Mouse (Mus musculus): ENCODE measurements around the gene Zfp36l3. TPM values are rescaled to one million over a fixed set of nuclear protein-coding genes. Genes with fewer than 3 reads are reported as not detected.
"Not testable (repeated sequence)": the region's sequence is repeated elsewhere in the genome, so short reads cannot be mapped to it uniquely, and the experiment has no call there.

Zfp36l3 gene
- polyA plus RNA-seq (2015; fragmentation: Nextera tagmentation; extraction: Ambion mirVana): not detected in 2 replicates

GRCm38 (mm10) chrX:53776276-53776675 lies at the start of gene Zfp36l3:
Gene Zfp36l3, minus strand, starts transcription at chrX:53776394.
- ATAC-seq: no peak

GRCm38 (mm10) chrX:53799074-53799473 lies 22.9 kb upstream of the Zfp36l3 start:
- no peak overlapping the region for H3K4me3 ChIP-seq (ENCODE audit: low read length)
- H3K36me3 ChIP-seq (ENCODE audit: control insufficient read depth, insufficient read depth, low read length): no peaks in the 10 kb centered on the region
- 41% methylated on average over 3 of the region's 3 CpGs for WGBS
- no peaks in the 10 kb centered on the region for H3K27me3 ChIP-seq (replicated peaks; ENCODE audit: control insufficient read depth, insufficient read depth, low read length)
- H3K9ac ChIP-seq (ENCODE audit: low read depth, low read length): no peak overlapping the region
- ATAC-seq: no peak
- no peak overlapping the region for H3K4me2 ChIP-seq (ENCODE audit: low read length)
- no peaks in the 10 kb centered on the region for H3K4me1 ChIP-seq (ENCODE audit: control insufficient read depth, insufficient read depth, low read depth, low read length)
- no peaks in the 10 kb centered on the region for H3K9me3 ChIP-seq (ENCODE audit: control insufficient read depth, low read length)
- H3K27ac ChIP-seq (ENCODE audit: low read depth, low read length): no peak overlapping the region

More at GRCm38 (mm10) chrX:53776276-53776675, at the start of gene Zfp36l3:
- Histone ChIP-seq H3K9me3 (ENCODE audit: control insufficient read depth, low read length) (peaks cover 2% of the 10 kb centered on the region; the same call in 1 of the 2 replicates), H3K27me3 (replicated peaks; ENCODE audit: control insufficient read depth, insufficient read depth, low read length) (no peaks in the 10 kb centered on the region), H3K4me2 (ENCODE audit: low read length) (no peak within 1 kb of the TSS), H3K9ac (ENCODE audit: low read depth, low read length) (no peak within 1 kb of the TSS), H3K4me3 (ENCODE audit: low read length) (no peak within 1 kb of the TSS), H3K36me3 (ENCODE audit: control insufficient read depth, insufficient read depth, low read length) (no peaks in the 10 kb centered on the region), H3K27ac (ENCODE audit: low read depth, low read length) (no peak within 1 kb of the TSS), H3K4me1 (ENCODE audit: control insufficient read depth, insufficient read depth, low read depth, low read length) (no peaks in the 10 kb centered on the region)
- WGBS: 94% methylated on average over 12 of the region's 12 CpGs

- H3K4me2 ChIP-seq (ENCODE audit: low read length); H3K36me3 ChIP-seq (ENCODE audit: control insufficient read depth, insufficient read depth, low read length); H3K4me1 ChIP-seq (ENCODE audit: control insufficient read depth, insufficient read depth, low read depth, low read length); H3K4me3 ChIP-seq (ENCODE audit: low read length); H3K27me3 ChIP-seq (replicated peaks; ENCODE audit: control insufficient read depth, insufficient read depth, low read length); H3K9me3 ChIP-seq (ENCODE audit: control insufficient read depth, low read length); H3K9ac ChIP-seq (ENCODE audit: low read depth, low read length); H3K27ac ChIP-seq (ENCODE audit: low read depth, low read length); ATAC-seq: not testable (repeated sequence)
- 90% methylated on average over 9 of the region's 11 CpGs for WGBS
These were observed 21.3 kb upstream of the Zfp36l3 start, which contains the start of gene Xlr for GRCm38 (mm10) chrX:53797519-53797918. Gene Xlr, minus strand, starts transcription at chrX:53797706.

GRCm38 (mm10) chrX:53757736-53758135 lies 18.5 kb downstream of the Zfp36l3 start, which contains the start of gene 1700013H16Rik:
Gene 1700013H16Rik, minus strand, starts transcription at chrX:53757831.
- Histone ChIP-seq H3K4me3 (ENCODE audit: low read length) (no peak within 1 kb of the TSS), H3K27me3 (replicated peaks; ENCODE audit: control insufficient read depth, insufficient read depth, low read length) (no peaks in the 10 kb centered on the region), H3K9ac (ENCODE audit: low read depth, low read length) (no peak within 1 kb of the TSS), H3K9me3 (ENCODE audit: control insufficient read depth, low read length) (peaks cover 11% of the 10 kb centered on the region; the same call in 1 of the 2 replicates), H3K27ac (ENCODE audit: low read depth, low read length) (no peak within 1 kb of the TSS), H3K4me1 (ENCODE audit: control insufficient read depth, insufficient read depth, low read depth, low read length) (no peaks in the 10 kb centered on the region), H3K36me3 (ENCODE audit: control insufficient read depth, insufficient read depth, low read length) (no peaks in the 10 kb centered on the region), H3K4me2 (ENCODE audit: low read length) (no peak within 1 kb of the TSS)
- WGBS: 93% methylated on average over 16 of the region's 16 CpGs
- no peak for ATAC-seq

- Histone ChIP-seq H3K27ac (ENCODE audit: low read depth, low read length) (no peak overlapping the region), H3K27me3 (replicated peaks; ENCODE audit: control insufficient read depth, insufficient read depth, low read length) (no peaks in the 10 kb centered on the region), H3K36me3 (ENCODE audit: control insufficient read depth, insufficient read depth, low read length) (no peaks in the 10 kb centered on the region), H3K9me3 (ENCODE audit: control insufficient read depth, low read length) (peaks cover 10% of the 10 kb centered on the region; the same call in 1 of the 2 replicates), H3K9ac (ENCODE audit: low read depth, low read length) (no peak overlapping the region), H3K4me1 (ENCODE audit: control insufficient read depth, insufficient read depth, low read depth, low read length) (no peaks in the 10 kb centered on the region), H3K4me2 (ENCODE audit: low read length) (no peak overlapping the region), H3K4me3 (ENCODE audit: low read length) (no peak overlapping the region)
- 89% methylated on average over 1 of the region's 1 CpGs for WGBS
- no peak for ATAC-seq
These were observed 23.3 kb downstream of the Zfp36l3 start for GRCm38 (mm10) chrX:53752851-53753250.

GRCm38 (mm10) chrX:53728967-53729366 lies 47.2 kb downstream of the Zfp36l3 start:
- Histone ChIP-seq H3K4me1 (ENCODE audit: control insufficient read depth, insufficient read depth, low read depth, low read length) (no peaks in the 10 kb centered on the region), H3K27me3 (replicated peaks; ENCODE audit: control insufficient read depth, insufficient read depth, low read length) (no peaks in the 10 kb centered on the region), H3K9ac (ENCODE audit: low read depth, low read length) (no peak overlapping the region), H3K27ac (ENCODE audit: low read depth, low read length) (no peak overlapping the region), H3K36me3 (ENCODE audit: control insufficient read depth, insufficient read depth, low read length) (no peaks in the 10 kb centered on the region), H3K4me2 (ENCODE audit: low read length) (no peak overlapping the region), H3K9me3 (ENCODE audit: control insufficient read depth, low read length) (no peaks in the 10 kb centered on the region), H3K4me3 (ENCODE audit: low read length) (no peak overlapping the region)
- 92% methylated on average over 2 of the region's 2 CpGs for WGBS
- ATAC-seq: no peak

GRCm38 (mm10) chrX:53724596-53724995 lies 51.6 kb downstream of the Zfp36l3 start, which contains the start of gene 4930502E18Rik:
Gene 4930502E18Rik, plus strand, starts transcription at chrX:53724826.
- Histone ChIP-seq H3K36me3 (ENCODE audit: control insufficient read depth, insufficient read depth, low read length) (no peaks in the 10 kb centered on the region), H3K4me3 (ENCODE audit: low read length) (no peak within 1 kb of the TSS), H3K9ac (ENCODE audit: low read depth, low read length) (no peak within 1 kb of the TSS), H3K4me1 (ENCODE audit: control insufficient read depth, insufficient read depth, low read depth, low read length) (no peaks in the 10 kb centered on the region), H3K27me3 (replicated peaks; ENCODE audit: control insufficient read depth, insufficient read depth, low read length) (no peaks in the 10 kb centered on the region), H3K9me3 (ENCODE audit: control insufficient read depth, low read length) (no peaks in the 10 kb centered on the region), H3K27ac (ENCODE audit: low read depth, low read length) (no peak within 1 kb of the TSS), H3K4me2 (ENCODE audit: low read length) (no peak within 1 kb of the TSS)
- ATAC-seq: no peak
- WGBS: 77% methylated on average over 11 of the region's 11 CpGs

Other genes starting within 250 kb of the Zfp36l3 start
- gene Rtl8c, start 168.4 kb downstream of the Zfp36l3 start, polyA plus RNA-seq (2015; fragmentation: Nextera tagmentation; extraction: Ambion mirVana): 213 and 235 TPM in 2 replicates
- gene Gm14597, start 167.4 kb downstream of the Zfp36l3 start, polyA plus RNA-seq (2015; fragmentation: Nextera tagmentation; extraction: Ambion mirVana): 0.63 TPM in 1 of 2 replicates, not detected in the other
- 223 and 232 TPM in 2 replicates for gene Rtl8a, start 132.7 kb downstream of the Zfp36l3 start, polyA plus RNA-seq (2015; fragmentation: Nextera tagmentation; extraction: Ambion mirVana)
- 179 and 188 TPM in 2 replicates for gene Rtl8b, start 106.0 kb downstream of the Zfp36l3 start, polyA plus RNA-seq (2015; fragmentation: Nextera tagmentation; extraction: Ambion mirVana)
- 0.11 and 0.28 TPM in 2 replicates for gene 4930502E18Rik, start 51.6 kb downstream of the Zfp36l3 start, polyA plus RNA-seq (2015; fragmentation: Nextera tagmentation; extraction: Ambion mirVana)
- gene 1700013H16Rik, start 18.6 kb downstream of the Zfp36l3 start, polyA plus RNA-seq (2015; fragmentation: Nextera tagmentation; extraction: Ambion mirVana): not detected in 2 replicates
- gene Xlr, start 21.3 kb upstream of the Zfp36l3 start, polyA plus RNA-seq (2015; fragmentation: Nextera tagmentation; extraction: Ambion mirVana): 1.7 and 1.9 TPM in 2 replicates

Measured in hindbrain, embryonic 16.5 days (tissue).